Mouse (Mus musculus) adrenal gland, postnatal 14 days (tissue): Measurements from ENCODE around the gene Cd2bp2. TPM values are rescaled to one million over a fixed set of nuclear protein-coding genes. Genes with fewer than 3 reads are reported as not detected.
"Not testable (repeated sequence)": the region's sequence is repeated elsewhere in the genome, so short reads cannot be mapped to it uniquely, and the experiment has no call there.

Source experiments
- DNase-seq: peaks from one replicate; pipeline ENCODE4 v3.0.0; 2021; ENCODE audit warnings: mixed read lengths
- total RNA-seq: library from RNA; stranded (reverse); gene quantifications from 2 replicates; pipeline ENCODE4 v1.2.3, GENCODE M21; 2021

Gene Cd2bp2
- total RNA-seq, 1 experiment from 2014 or later = 50.9 TPM

DNA sequence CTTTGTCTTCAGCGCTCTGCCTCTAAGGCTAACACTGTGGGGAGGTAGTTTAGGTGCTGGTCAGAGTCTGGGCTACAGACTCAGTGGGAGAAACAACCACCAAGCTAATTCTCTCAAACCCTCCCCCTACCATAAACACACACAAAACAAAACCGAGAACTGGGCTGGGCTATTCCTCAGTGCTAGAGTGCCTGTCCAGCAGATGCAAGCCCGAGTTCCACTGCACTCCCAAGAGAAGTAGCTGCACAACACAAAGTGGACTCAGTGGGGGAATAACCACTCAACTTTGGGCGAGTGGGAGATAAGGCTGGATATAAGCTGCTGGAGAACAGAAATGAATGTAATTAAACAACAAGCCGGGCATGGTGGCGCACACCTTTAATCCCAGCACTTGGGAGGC lies 5.2 kb downstream of the Cd2bp2 start:
- no peak for DNase-seq

GRCm38 (mm10) chr7:127188305-127189276 lies 7.3 kb downstream of the Cd2bp2 start:
- DNase-seq = peak; percentile 41

- DNase-seq = no peak
Measured at GRCm38 (mm10) chr7:127187351-127187750, 8.5 kb downstream of the Cd2bp2 start.

GRCm38 (mm10) chr7:127185601-127186000 lies 10.2 kb downstream of the Cd2bp2 start:
- DNase-seq = peak; percentile 34

DNA sequence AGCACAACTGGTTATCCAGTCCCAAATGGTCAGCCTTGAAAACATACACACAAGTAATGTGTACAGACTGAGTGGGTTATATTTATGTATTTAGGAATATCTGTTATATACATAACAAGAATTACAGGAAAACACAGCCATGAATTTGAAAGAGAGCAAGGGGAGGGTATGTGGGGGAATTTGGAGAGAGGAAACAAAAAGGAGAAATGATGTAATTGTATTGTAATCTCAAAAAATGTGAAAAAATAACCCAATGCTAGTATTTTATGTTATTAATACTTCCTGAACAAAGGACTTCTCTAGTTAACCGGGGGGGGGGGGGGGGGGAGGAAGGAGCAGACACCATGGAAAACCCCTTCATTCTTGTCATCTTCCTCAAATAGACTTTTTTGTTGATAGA lies 11.1 kb downstream of the Cd2bp2 start:
- DNase-seq = no peak

DNA sequence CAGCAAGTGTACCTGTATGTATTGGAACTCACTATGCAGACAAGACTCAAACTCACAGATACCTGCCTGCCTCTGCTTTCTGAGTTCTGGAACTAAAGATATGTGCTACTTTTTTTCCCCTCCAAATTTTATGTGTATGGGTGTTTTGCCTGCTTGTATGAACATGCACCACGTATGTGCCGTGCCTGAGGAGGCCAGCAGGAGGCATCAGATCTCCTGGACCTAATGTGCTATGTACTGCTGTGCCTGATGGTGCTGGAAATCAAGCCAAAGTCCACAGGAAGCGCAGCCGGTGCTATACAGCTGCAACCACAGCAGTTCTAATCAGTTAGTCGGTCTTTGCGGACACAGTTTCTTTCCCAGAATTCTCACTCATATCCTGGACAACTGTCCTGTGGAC lies 12.0 kb downstream of the Cd2bp2 start:
- no peak for DNase-seq

GRCm38 (mm10) chr7:127183345-127183744 lies 12.5 kb downstream of the Cd2bp2 start:
- no peak for DNase-seq

DNA sequence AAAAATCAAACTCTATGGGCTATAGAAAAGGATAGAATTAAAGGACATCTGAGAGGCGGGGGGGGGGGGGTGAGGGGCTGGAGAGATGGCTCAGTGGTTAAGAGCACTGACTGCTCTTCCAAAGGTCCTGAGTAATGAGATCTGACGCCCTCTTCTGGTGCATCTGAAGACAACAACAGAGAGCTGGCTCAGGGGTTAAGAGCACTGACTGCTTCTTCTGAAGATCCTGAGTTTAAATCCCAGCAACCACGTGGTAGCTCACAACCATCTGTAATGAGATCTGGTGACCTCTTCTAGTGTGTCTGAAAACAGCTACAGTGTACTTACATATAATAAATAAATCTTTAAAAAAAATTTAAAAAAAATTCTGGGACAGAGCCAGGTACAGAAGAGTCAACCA lies 14.1 kb downstream of the Cd2bp2 start:
- DNase-seq = not testable (repeated sequence)

DNA sequence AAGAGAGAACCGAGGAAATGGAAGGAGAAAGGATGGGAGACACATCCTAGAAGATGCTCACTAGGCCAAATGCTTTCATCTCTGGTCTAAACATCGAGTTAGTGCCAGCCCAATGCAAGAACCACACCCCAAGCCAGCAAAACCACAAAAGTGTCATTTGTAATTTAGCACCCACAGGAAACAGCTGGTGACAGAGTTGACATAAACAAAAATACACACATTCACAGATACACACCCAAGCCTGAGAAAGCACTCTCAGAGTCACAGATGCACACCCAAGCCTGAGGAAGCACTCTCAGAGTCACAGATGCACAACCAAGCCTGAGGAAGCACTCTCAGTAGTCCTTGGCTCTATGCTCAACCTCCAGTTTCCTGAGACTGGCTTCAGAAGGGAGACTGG lies 15.1 kb downstream of the Cd2bp2 start:
- DNase-seq = no peak

DNA sequence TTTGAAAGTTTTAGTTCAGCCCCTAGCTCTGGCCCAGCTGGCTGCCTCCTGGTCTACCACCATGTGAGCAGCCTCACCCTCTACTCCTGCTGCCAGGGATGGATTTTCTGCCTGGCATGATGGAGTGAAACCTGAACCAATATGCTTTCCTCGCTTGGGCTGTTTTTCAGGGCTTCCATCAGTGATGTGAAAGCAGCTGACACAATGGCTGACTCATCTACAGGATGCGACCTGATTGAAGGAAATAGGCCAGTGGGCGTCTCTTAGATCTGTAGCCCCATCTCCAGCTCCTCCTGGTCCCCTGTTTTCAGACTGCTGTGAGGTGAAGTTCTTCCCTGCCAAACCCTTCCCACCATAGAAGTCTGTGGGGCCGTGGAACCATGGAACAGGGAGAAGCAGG lies 18.9 kb downstream of the Cd2bp2 start:
- DNase-seq = no peak

DNA sequence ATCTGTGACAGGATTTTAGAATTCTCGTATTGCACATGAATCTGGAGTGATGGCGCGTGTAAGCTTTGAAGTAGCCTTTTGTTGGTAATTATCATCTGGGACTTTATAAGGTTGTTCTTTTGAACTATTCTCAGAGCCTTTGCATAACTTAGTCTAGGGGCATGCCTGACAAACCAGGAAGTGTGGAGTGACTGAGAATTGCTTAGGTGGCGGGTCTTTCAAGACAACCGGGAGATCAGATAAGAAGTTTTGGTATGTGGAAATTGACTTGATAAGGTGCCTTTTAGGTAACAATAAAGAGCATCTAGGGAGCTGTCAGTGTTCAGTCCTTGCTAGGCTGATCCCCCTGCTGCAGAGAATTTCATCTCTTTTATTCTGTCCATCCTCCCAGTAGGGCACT lies 29.3 kb downstream of the Cd2bp2 start:
- no peak for DNase-seq

GRCm38 (mm10) chr7:127165607-127166493 lies 30.0 kb downstream of the Cd2bp2 start:
- no peak for DNase-seq

GRCm38 (mm10) chr7:127164002-127164401 lies 31.8 kb downstream of the Cd2bp2 start:
- DNase-seq = no peak

DNA sequence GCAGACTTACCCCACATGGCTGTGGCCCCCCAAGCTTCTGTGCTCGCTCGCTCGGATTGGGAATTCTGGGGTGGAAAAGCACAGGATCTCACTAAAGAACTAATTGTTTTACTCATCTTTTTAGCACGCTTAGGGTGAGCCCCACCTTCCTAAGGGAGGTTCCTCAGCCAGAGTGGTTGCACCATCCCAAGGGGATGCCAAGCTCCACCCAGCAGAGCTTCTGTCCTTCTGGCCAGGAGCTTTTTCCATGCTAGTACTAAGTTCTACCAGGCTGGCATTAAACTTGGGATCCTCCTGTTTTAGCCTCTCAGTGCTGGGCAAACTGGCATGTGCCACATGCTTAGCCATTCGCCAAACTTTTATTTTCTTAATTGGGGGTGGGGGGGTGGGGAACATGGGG lies 33.3 kb downstream of the Cd2bp2 start:
- peak; percentile 61 for DNase-seq

DNA sequence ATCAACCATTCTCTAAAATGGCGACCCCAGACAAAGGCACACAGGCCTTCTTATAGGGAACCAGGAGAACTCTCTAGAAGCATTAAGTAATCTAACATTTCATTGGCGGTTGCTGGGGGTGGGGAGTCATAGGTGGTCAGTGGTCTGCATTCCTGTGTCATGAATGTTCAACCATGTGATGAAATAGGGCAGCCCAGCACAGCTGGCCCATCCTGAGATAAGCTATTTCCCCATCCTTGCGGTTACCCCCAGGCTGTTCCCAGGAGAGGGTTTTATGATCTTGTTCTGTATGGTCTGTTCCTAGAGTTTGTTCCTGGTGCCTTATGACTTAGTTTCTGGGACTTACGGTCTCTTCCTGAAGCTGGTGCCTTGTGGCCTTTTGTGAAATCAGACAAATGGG lies 38.3 kb downstream of the Cd2bp2 start:
- no peak for DNase-seq

- DNase-seq = peak; percentile 30
Measured at GRCm38 (mm10) chr7:127153477-127153876, 42.4 kb downstream of the Cd2bp2 start.

DNA sequence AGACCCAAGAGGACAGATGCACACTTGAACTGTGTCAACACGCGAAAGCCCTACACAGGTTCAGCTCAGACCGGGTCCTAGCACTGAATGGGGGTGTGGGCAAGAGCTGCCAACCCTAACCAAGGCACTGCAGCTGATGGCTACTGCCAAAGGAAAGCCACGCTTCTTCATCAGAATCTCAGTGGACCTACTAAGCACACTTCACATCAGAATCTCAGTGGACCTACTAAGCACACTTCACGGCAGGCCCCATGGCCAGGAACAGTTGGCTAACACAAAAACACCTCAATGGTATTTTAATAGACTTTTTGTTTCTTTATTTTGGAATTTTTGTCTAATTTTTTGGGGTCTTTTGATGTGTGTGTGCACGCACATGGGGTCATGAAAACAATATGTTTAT lies 43.4 kb downstream of the Cd2bp2 start:
- DNase-seq = no peak

DNA sequence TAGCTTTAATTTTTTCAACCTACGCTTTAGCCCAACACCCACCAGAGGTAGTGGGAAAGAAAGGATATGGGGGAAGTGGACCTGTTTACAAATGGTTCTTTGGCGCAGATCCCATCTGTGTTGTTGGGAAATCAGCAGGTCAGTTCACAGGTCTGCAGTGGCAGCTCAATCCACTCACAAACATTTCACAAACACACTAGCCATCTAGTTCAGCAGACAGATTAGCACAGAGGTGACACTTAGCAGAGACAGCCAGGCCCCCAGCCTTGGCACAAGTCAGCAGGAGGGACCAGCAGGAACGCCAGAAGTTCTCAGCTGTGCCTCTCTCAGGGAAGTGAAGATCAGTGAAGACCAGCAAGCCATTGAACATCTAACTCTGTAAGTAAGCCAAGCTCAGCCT lies 47.9 kb downstream of the Cd2bp2 start:
- DNase-seq = no peak

DNA sequence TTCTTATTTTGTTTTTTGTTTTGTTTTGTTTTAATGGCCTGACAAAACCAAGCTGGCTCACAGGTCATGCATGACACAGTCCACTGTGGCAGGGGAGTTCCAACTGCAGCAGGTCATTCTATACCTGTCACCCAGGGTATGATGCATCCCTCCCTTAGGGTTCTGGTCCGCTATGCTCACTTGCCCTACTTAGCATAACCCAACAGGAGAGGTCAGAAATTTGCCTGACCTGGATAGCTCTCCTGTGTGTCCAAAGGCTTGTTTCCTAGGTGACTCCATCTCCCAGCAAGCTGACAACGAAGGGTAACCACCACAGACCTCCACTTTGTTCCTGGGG lies 49.6 kb downstream of the Cd2bp2 start:
- DNase-seq = no peak

DNA sequence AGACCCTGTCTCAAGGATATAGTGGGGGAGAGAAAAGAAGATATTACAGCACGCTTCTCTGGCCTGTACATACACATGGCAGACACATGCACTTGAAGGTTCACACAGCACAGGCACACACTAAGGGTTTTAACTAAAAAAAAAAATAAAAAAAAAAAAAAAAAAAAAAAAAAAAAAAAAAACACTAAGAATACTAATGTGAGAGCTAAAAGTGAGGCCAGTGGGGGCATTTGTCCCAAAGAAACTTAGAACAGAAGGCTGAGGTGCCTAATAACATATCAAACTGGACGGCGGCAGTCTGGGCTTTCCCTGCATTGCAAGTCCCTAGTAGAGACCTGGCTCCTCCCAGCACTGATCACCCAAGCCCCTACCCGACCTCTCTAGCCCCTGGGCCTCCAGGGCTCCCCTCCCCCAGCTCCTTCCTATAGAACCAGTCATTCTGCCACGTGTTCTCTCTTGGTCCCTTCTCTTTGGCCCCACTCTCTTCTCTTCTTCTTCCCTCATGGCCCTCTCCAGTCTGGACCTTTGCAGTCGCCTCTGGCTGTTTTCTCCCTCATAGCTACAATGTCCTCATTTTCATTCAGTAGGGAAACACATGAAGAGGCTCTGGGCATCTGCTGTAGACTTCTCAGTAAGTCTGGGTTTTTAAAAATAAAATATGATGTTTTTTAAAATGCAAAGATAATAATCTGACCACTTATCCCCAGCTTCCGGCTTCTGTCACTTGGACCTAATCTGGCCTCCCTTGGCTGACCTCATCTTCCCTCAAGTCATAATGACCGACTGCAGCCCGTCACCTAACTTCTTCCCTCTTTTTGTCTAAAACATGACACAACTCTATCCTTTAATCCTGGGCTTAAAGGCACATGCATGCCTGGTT lies 50.2 kb downstream of the Cd2bp2 start:
- DNase-seq = no peak

GRCm38 (mm10) chr7:127144412-127144811 lies 51.4 kb downstream of the Cd2bp2 start:
- DNase-seq = no peak

DNA sequence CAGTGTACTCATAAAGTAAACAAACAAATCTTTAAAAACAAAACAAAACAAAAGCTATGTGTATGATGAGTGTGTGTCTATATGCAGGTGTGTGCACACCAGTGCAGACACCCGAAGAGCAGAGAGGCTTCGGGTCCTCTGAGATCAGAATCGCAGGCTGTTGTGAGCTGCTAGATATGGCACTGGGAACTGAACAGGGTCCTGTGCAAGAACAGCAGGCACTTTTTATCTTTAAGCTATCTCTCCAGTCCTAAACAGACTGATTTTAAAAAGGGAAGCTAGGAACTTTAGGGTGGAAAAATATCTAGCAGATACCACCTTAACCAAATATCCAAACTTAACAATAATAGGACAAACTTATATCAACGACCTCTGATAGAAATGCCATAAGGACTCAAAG lies 53.2 kb downstream of the Cd2bp2 start:
- no peak for DNase-seq
